Mouse (Mus musculus) heart, postnatal 25 days (tissue): Measurements from ENCODE around the gene Stk25. TPM values are rescaled to one million over a fixed set of nuclear protein-coding genes. Genes with fewer than 3 reads are reported as not detected.
A peak's percentile ranks its signal among the peaks of the same experiment; 100 is the strongest.

ENCODE experiments used
- DNase-seq: peaks from one replicate; pipeline ENCODE4 v3.0.0; 2022; ENCODE audit warnings: low spot score
- intact Hi-C: fragments of 180-260 bp; cut with DNase I; formaldehyde crosslinking; loops from one replicate; pipeline ENCODE4 v1.15.1; 2025
- total RNA-seq, 2 experiments: library from RNA; stranded (reverse); gene quantifications; 2 replicates each; pipeline ENCODE4 v1.2.3; 2021

The Stk25 gene
- total RNA-seq, 2 experiments from 2014 or later: 91.2 to 95.6 TPM

- DNase-seq: peak; percentile 36
These were observed 19.9 kb upstream of the Stk25 start for GRCm38 (mm10) chr1:93678386-93678785.

DNA sequence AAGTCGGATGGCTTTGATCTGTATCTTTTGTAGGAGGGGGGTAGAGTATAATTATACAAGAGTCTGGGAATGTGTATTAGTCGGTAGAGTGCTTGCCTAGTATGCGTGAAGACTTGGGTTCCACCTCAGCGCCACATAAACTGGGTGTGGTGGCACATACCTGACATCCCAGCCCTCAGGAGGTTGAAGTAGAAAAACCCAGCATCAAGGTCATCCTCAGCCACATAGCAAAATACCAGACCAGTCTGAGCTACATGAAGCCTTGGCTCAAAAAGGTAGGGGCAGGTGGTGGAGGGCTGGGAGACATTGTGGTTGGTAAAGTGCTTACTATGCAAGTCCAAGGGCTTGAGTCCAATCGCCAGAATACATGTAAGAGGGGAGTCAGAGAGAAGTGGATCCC is 14.2 kb upstream of the Stk25 start:
- intact Hi-C loops: no loop called here
- no peak for DNase-seq

More at GRCm38 (mm10) chr1:93678386-93678785, 19.9 kb upstream of the Stk25 start:
- intact Hi-C loops: no loop called here

DNA sequence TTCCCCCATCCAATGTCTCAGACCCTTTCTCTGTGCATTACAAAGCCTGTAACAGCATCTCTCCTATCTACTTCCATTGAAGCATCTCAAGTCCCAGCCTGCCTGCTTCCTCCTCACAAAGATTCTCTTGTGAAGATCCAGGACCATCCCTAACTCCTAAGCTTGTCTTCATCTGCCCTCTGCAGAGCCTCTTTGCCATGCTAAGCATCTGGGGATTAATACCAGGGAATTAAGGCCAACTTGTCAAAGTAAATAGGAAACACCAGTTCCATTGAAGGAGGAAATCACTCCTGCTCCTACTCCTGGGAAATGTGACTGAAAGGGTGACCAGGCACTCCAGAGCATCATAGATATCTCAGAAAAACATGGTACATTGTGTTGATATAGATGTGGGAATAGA is 11.5 kb upstream of the Stk25 start:
- no peak for DNase-seq
- intact Hi-C loops: loop anchor here (2.0 kb wide), 2 partner anchors 17 to 131 kb away; partner anchors contain the start of gene Dtymk

GRCm38 (mm10) chr1:93668791-93669548 is 10.5 kb upstream of the Stk25 start:
- intact Hi-C loops: loop anchor here (1.0 to 2.0 kb wide), 3 partner anchors 18 to 132 kb away; partner anchors contain the start of gene Dtymk
- peak; percentile 71 for DNase-seq

- DNase-seq: no peak
- intact Hi-C loops: loop anchor here (1.0 to 2.0 kb wide), 4 partner anchors 19 to 133 kb away; partner anchors contain the start of gene Dtymk
These were observed 9.4 kb upstream of the Stk25 start for GRCm38 (mm10) chr1:93667760-93668400.

GRCm38 (mm10) chr1:93657025-93657360 is 1.5 kb downstream of the Stk25 start:
- intact Hi-C loops: no loop called here
- DNase-seq: no peak

DNA sequence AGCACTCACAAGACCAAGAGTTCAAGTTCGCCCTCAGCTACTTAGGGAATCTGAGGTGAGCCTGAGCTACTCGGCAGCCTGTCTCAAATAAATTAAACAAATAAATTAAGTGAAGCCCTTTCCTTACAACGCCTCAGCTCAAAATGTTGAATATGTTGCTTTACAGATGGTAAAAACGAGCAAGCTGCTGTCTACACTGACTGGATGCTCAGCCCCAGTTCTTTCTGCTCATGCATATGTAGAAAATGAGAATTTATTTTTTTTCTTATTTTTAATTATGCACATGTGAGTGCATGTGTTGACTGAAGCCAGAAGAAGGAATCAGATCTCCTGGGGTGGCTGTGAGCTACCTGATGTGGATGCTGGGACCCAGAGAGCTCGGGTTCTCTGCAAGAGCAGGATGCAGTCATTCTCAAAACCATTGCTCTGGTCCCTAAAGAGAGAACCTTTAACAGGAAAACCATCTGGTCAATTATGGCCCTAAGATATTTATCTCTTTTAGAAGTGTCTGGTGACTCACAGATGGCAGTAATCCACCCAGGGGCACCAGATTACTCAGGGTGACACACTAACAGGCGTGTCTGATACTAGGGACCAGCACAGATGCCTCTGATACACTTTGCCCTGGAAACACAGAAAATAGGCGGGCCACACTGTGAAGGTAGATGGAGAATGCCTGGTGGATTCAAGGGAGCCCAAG is 2.0 kb downstream of the Stk25 start:
- intact Hi-C loops: no loop called here
- no peak for DNase-seq

GRCm38 (mm10) chr1:93654798-93655197 is 3.7 kb downstream of the Stk25 start:
- intact Hi-C loops: no loop called here
- DNase-seq: no peak

DNA sequence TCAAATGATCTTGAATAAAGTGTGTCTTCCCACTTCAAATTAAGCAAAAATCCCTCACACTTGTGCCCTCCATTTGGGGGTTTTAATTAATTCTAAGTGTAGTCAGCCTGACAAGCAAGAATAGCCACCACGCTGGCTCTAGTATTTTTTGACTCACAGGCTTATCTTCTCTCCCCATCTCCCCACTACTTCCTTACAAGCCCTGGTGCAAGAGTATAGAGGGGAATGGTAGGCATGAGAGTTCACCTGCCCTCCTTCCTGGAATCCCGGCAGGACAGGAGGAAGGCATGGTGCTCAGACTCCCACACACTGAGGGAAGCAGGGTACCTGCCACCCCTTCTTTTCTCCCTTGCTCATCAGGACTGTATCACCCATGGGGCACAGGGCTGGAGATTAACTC is 4.2 kb downstream of the Stk25 start:
- DNase-seq: no peak
- intact Hi-C loops: no loop called here

GRCm38 (mm10) chr1:93649604-93650172 is 8.8 kb downstream of the Stk25 start:
- intact Hi-C loops: no loop called here
- no peak for DNase-seq

- DNase-seq: no peak
- intact Hi-C loops: no loop called here
These were observed 15.8 kb downstream of the Stk25 start for GRCm38 (mm10) chr1:93642692-93643091.

DNA sequence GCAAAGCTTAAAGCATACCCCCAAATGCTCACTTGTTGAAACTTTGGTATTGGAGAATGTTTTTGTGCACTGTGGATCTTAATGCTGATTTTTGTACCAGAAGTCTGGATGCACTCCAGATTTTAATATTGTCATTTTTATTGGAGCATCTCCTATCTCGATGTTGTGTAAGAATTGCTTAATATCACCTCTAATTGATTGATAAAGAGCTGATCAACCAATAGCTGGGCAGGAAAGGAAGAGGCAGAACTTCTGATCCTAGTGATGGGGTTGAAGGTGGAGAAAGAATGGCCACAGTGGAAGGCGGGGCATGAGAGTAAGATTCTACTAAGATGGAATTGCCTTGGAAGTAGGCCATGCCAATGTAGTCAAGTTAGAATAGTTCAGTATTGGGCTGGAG is 16.5 kb downstream of the Stk25 start:
- intact Hi-C loops: no loop called here
- no peak for DNase-seq

DNA sequence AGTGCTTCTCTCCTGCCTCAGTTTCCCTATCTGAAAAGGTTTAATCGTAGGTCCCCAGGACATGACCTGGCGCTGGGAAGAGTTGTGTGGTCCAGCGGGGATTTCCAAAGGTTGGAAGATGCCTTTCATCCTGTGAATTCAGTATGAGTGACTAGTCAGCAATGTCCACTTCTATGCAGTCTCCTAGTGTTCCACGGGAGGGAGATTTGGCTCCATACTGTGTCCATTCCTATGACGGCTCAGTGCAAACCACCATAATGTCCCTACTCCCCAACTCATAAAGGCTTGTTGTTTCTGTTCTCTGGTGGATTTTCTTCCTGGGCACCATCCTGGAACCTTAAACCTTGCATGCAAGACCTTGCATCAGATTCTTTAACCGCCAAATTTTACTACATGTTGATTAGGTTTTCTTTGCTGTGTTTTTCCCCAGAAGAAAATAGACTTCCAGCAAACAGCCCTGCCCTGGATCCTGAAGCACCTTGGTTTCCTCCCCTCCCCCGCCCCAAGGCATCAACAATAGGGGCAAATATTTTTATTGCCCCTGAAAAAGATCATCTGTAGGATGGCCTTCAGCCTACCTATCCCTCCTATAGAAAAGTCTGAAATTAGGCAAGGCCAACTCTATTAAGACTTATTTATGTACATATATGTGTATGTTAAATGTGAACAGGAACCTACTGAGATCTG is 22.1 kb downstream of the Stk25 start:
- intact Hi-C loops: loop anchor here (2.0 to 10.0 kb wide), 6 partner anchors 30 to 294 kb away; partner anchors contain the start of genes Atg4b, Dtymk, Farp2 and Hdlbp
- no peak for DNase-seq

DNA sequence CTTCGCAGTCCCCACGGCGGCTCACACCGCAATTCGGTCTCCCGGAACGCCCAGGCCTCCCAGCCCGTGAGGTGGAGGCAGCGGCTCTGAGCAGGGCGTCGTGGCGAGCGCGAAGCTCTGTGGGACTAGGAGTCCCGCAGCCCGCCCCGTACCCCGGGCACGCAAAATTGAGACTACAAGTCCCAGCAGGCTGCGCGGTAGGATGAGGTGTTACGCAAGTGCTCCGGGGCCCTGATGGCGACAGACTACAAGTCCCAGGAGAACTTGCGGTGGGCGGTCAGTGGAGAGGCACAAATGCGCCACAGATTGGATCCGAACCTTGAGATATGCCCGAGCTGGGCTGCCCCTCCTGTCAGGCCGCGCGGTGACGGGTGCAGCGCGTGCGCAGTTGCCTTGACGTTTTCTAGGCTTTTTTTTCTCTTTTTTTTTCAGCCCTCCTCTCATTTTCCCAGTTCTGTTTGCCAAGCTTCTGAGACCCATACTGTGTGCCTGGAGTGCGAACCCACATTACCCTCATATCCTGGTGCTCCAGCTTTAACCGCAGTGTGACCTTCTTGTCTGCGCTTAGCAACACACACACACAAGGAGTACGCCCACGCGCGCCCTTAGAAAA is 22.8 kb downstream of the Stk25 start:
- intact Hi-C loops: loop anchor here (2.0 to 10.0 kb wide), 6 partner anchors 31 to 293 kb away; partner anchors contain the start of genes Atg4b, Dtymk, Farp2 and Hdlbp
- DNase-seq: peak; percentile 99

DNA sequence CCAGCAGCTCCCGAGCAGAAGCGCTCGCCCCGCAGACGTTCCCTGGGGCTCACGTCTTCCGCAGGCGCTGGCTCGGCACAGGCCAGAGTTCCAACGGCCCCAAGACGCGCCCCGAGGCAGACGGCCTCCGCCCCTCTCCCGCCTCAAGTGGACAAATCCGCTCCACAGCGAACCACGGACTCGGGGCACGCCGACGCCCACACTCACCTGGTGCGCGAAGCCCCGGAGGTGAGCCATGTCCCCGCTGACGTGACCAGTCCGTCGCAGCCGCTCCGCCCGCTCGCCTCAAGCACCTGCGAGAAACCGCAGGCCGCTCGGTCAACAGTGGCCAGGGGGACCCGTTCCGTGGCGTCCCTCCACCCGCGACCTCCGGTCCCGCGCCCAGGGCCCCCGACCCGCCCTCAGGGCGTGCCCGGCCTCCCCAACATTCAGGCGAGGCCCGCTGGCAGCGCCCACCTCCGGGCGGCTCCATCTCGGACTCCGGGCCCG is 23.3 kb downstream of the Stk25 start:
- DNase-seq: no peak
- intact Hi-C loops: loop anchor here (5.0 to 10.0 kb wide), 5 partner anchors 120 to 293 kb away; partner anchors contain the start of genes Atg4b, Dtymk, Farp2 and Hdlbp

GRCm38 (mm10) chr1:93634481-93634891 is 24.0 kb downstream of the Stk25 start:
- intact Hi-C loops: loop anchor here (10.0 kb wide), 2 partner anchors 120 to 160 kb away; partner anchors contain the start of genes Atg4b, Hdlbp and Thap4
- DNase-seq: peak; percentile 50

DNA sequence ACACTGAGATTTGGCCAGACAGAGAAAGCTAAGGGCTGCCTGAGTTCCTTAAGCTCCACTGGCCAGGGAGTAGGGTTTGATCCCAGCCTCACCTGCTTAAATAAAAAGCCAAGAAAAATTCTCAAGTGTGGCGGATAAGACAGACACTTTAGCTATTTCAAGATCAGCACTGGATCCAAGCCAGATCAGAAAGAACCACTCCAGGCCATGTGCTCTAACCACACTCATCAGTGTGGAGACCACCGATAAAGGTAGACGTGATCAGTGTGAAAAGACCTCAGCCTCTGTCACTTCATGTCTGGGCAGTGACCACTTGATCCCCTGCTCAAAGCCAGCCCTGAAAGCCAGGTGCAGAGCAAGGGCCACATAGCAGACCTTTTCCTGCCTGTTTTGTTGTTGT is 25.7 kb downstream of the Stk25 start:
- intact Hi-C loops: loop anchor here (10.0 kb wide), 2 partner anchors 122 to 158 kb away; partner anchors contain the start of genes Atg4b, Hdlbp and Thap4
- no peak for DNase-seq

- intact Hi-C loops: loop anchor here (10.0 kb wide), 2 partner anchors 124 to 156 kb away; partner anchors contain the start of genes Atg4b, Hdlbp and Thap4
- DNase-seq: no peak
These were observed 27.7 kb downstream of the Stk25 start for GRCm38 (mm10) chr1:93630796-93631195.

- DNase-seq: no peak
- intact Hi-C loops: loop anchor here (10.0 kb wide), 1 partner anchor 210 kb away; no protein-coding TSS in a partner anchor
These were observed 34.0 kb downstream of the Stk25 start for GRCm38 (mm10) chr1:93624502-93624901.
